Mouse (Mus musculus) small intestine, adult 2 months (tissue): ENCODE measurements at regions not wholly inside any gene's neighbourhood (a gene's known extent, or its start where the extent isn't known, plus 50 kb on each side); places are given as distances from the start of the nearest gene placed in this dataset.

ENCODE experiments used
- CTCF ChIP-seq: fragments of 200-500 bp; IDR thresholded peaks from 2 replicates; pipeline ENCODE4 v1.5.1; 2012; ENCODE audit warnings: low read depth, mild to moderate bottlenecking, control low read depth, inconsistent platforms, low read length, moderate library complexity, mixed read lengths; ENCODE audit not compliant: insufficient replicate concordance, insufficient read length; ENCODE audit errors: extremely low read depth
- POLR2A ChIP-seq: fragments of 200-500 bp; IDR thresholded peaks from 2 replicates; pipeline ENCODE4 v1.6.1; 2012; ENCODE audit warnings: low read depth, mild to moderate bottlenecking, control low read depth, inconsistent platforms, low read length, moderate library complexity

DNA sequence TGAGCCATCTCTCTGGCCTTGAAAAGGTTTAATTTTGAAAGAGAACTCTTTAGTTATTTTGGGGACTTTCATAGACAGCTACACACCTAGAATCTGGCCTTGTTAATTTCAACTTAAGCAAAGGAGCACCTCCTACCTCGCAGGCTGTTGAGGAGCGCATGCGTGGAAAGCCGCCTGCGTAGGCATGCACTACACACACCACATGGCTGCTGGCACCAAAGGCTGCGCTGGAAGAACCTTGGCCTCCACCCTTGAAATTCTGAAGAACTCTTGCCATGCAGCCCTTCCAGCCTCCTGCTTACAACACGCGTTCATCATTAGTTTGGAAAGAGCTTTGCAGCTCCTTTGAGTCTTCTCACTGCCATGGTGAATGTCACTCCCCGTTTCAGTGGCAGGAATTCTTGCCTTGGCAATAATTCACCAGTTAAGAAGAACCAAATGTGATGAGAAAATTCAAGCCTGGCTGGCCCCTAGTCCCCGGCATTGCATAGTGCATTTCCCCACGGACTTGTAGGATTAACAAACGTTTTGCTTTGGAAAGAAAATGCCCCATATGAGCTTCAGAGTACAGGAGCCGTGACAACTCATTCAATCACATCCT, 62.7 kb upstream of the Spin1 start:
- TF ChIP-seq CTCF (no peak), POLR2A (no peak)
